Mouse (Mus musculus) c-Kit-negative CD71-positive TER-119-positive erythroid progenitor cells, embryonic 14.5 days (primary cell): ENCODE measurements around the gene 4931422A03Rik.
A peak's percentile ranks its signal among the peaks of the same experiment; 100 is the strongest.
"Not testable (repeated sequence)": the region's sequence is repeated elsewhere in the genome, so short reads cannot be mapped to it uniquely, and the experiment has no call there.

Experiments used
- DNase-seq: peaks from one replicate; pipeline ENCODE4 v3.0.0-alpha.2; 2013; ENCODE audit warnings: low read depth, low spot score

Gene 4931422A03Rik

DNA sequence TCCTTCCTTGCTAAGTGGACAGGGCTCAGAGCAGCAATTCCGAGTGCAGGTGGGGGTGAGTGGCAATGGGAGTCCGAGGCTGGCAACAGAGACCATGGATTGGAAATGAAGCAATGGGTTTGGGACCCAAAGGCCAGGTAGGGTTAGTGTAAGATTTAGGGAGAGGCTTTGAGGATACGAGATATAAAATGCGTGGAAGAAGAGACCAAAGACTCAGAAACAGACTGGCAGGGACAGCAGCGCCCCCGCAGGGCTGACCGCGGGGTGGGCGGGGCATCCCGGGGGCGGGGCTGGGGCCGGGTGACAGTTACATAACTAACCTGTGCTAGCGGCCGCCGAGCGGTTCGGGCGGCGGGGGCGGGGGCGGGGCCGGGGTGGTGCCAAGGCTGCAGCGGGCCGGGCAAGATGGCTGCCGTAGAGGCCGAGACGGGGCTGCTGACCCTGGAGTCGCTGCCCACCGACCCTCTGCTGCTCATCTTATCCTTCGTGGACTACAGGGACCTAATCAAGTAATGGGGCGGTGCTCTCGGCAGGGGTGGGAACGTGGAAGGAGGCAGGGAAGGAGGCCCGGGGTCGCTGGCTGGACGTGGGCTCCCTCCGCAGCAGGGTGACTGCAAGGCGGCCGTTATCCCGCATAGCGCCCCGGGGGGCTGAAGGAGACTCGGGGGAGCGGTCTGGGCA, 563 bp downstream of the 4931422A03Rik start, which contains the start of gene Fbxo3:
Fbxo3 (plus strand) TSS at position 264 of the 681 bp plus-strand sequence.
- peak; percentile 78 for DNase-seq

DNA sequence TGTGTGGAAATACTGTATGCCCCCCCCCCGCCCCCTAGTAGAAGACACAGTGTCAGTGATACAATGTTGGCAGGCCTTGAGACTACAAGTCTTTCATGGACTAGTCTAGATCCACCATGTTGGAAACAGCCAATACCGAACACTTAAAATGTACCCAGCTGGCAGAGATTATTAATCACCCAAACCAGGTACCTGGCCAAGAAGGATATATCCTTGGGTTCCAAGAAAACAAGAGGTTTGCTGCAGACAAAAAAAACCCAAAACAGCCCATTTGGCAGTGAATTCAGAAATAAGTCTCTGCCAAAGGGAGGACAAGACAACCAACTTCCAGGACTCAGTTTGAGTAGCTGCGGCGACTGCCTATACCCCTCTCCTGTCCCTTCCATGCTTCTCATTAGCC, 3.5 kb downstream of the 4931422A03Rik start:
- DNase-seq, result no peak

DNA sequence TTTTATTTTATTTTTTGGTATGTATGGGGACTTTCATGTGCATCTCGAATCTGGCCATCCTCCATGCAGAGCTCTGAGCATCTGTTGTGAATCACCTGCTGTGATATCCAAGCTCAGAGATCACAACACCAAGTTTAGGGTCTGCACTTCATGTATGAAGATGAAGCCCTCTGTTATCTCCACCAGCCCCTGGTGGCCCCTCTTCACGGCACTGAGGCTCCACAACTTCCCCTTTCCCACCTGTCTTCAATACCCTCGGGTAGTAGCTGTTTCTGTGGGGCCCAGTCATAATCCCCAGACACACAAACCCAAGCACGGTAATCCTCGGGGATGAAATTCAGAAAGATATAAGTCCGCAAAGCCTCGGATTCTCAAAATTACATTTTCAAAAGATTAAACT, 5.1 kb downstream of the 4931422A03Rik start:
- DNase-seq, result no peak

GRCm38 (mm10) chr2:104008853-104009252, 19.3 kb downstream of the 4931422A03Rik start:
- DNase-seq, result not testable (repeated sequence)

GRCm38 (mm10) chr2:104007793-104008519, 20.2 kb downstream of the 4931422A03Rik start:
- no peak for DNase-seq

- DNase-seq, result peak; percentile 33
Measured at GRCm38 (mm10) chr2:104002711-104003413, 25.3 kb downstream of the 4931422A03Rik start.

- no peak for DNase-seq
Measured at GRCm38 (mm10) chr2:104001861-104002260, 26.3 kb downstream of the 4931422A03Rik start.

DNA sequence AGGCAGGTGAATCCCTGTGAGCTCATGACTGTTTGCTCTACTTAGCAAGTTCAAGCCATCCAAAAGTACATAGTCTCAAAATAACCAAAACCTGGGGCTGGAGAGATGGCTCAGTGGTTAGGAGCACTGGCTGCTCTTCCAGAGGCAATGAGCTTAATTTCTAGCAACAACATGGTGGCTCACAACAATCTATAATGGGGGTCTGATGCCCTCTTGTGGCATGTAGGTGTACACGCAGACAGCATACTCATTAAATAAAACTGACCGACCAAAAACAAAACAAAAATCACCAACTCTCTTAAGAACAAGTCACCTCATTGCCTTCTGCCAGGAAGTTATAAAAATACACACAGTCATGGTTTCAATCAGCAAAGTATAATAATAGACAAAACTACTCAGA, 27.1 kb downstream of the 4931422A03Rik start:
- peak; percentile 63 for DNase-seq

DNA sequence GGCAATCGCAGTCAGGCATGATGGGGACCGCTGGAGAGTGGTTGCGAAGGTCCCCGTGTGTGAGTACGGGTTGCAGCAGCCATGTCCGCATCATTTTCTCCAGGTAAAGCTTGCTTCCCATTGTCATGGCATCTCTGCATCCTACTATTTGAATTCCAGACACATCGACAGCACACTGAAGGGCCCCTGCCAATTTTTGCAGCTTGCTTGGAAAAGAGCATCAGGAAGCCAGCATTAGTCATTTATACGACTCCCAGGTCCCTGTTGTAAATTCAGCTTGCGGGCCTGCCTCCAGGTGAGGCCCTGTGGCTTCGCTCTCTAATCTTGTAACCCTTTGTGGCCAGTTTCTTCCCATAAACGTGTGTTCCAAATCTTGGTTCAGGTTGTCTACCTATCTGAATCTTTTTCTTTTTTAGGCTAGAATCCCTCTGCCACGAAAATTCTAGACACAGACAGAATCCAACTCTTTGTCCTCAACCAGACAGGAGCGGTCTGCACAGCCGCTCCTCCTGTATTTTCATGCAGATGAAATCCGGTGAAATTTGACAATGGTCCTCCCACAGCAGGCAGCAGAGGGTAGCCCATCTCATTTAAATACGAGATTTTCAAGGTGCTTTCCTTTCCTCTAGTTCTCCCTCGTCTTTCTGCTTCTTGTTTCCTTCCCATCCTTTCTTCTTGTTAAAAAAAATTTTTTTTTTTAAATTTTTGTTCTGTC, 35.4 kb downstream of the 4931422A03Rik start:
- no peak for DNase-seq

- no peak for DNase-seq
Measured at GRCm38 (mm10) chr2:103992162-103992561, 36.0 kb downstream of the 4931422A03Rik start.

DNA sequence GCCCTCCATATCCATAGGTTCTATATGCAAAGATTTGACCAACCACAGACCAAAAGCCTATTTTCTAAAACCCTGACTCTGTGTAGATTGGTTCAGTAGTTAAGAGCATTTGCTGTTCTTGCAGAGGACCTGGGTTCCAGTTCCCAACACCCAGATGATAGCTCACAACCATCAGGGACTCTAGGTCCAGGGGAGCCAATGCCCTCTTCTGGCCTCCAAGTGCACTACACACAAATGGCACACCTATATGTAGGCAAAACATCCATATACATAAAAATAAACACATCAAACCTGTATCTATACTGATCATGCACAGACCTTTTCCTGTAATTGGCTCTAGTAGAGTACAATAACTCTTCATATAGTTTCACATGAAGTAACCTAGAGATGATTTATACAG, 36.9 kb downstream of the 4931422A03Rik start:
- DNase-seq, result no peak

DNA sequence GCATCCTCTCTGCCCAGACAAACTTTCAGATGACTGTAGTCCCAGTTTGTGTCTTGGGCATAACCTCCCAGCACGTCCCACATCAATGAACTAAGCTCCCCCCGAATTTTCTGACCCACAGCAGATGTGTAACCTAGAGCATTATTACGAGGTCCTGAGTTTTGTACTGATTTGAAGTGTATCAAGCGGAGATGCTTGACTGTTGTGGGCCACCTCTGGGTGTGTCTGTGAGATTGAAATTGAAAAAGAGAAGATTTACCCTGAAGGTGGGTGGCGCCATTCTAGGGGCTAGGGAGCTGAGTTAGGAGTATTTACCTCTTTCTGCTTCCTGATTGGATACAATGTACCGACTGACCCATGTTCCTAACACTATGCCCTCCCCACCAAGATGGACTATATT, 38.4 kb downstream of the 4931422A03Rik start:
- DNase-seq, result no peak

- not testable (repeated sequence) for DNase-seq
Measured at GRCm38 (mm10) chr2:103987595-103987994, 40.6 kb downstream of the 4931422A03Rik start.

DNA sequence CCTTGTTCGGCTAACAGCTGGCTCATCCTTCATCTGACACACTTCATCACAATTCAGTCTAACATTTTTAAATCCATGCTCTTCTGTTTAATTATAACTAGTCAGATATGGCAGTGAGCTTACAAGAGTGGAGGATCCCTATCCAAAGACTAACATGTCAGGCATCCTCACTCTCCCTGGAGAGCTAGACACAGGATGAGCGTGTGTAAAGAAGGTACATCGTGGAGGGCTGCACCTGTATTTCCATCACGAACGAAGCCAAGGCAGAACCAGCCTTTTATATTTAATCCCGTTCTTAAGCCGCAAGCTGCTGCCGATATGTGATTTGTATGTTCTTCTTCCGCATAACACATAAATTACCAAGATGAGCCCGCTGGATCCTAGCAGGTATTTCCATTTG, 45.0 kb downstream of the 4931422A03Rik start:
- DNase-seq, result no peak

DNA sequence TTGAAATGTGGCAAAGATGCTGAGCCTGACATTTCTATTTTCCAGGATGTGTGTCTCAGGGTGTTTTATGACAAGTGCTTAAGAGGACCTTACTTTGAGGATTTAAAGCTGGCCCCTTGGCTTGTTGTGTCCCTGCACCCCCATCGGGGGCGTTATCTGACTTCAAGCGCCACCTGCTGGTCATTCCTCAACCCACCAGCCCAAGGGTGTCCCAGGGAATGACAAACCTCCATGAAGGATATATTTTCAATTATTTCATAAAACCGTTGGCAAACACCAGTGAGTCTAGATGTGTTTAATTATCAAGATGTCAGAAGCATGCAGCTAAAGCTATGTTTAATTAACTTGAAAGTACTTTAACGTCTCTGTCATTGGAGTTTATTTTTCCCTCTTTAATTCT, 45.9 kb downstream of the 4931422A03Rik start:
- peak; percentile 60 for DNase-seq

DNA sequence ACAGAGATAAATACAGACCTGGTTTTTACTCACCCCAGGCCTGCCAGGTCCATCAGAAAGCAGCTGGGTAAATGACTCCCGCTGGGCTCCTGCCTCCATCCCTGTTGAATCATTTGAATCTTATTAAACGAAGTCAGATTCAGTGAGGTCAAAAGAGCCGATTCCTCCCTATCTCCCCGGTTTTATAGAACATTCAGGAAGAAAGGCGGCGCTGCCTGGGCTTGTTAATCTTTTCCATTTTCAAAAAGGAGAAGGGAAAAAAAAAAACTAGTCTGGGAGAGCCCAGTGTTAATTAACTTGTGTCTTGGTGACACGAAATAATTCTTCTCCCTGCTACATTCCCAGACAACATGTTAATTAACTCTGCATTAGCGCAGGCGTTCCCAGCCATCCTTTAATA, 50.4 kb downstream of the 4931422A03Rik start:
- DNase-seq, result no peak

GRCm38 (mm10) chr2:103977216-103977615, 50.9 kb downstream of the 4931422A03Rik start:
- DNase-seq, result no peak

- DNase-seq, result no peak
Measured at GRCm38 (mm10) chr2:103975904-103976303, 52.3 kb downstream of the 4931422A03Rik start.

DNA sequence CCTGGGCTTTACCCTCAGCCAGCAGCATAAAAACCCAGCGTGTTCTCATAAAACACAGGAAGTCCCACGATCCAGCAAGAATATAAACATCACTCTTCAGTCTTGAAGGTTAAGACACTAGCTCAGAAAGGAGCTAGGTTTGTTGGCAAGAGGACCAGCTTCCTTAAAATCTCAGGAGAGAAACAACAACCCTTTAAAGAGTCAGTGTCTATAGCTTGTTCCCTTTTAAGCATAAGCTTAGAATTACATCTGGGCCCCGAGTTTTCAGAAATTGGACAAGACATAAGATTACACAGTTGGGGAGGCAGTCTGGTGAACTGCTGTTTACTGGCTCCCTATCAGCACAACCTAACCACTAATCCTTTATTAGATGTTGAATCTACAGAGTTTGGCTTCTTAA, 56.3 kb downstream of the 4931422A03Rik start:
- no peak for DNase-seq

DNA sequence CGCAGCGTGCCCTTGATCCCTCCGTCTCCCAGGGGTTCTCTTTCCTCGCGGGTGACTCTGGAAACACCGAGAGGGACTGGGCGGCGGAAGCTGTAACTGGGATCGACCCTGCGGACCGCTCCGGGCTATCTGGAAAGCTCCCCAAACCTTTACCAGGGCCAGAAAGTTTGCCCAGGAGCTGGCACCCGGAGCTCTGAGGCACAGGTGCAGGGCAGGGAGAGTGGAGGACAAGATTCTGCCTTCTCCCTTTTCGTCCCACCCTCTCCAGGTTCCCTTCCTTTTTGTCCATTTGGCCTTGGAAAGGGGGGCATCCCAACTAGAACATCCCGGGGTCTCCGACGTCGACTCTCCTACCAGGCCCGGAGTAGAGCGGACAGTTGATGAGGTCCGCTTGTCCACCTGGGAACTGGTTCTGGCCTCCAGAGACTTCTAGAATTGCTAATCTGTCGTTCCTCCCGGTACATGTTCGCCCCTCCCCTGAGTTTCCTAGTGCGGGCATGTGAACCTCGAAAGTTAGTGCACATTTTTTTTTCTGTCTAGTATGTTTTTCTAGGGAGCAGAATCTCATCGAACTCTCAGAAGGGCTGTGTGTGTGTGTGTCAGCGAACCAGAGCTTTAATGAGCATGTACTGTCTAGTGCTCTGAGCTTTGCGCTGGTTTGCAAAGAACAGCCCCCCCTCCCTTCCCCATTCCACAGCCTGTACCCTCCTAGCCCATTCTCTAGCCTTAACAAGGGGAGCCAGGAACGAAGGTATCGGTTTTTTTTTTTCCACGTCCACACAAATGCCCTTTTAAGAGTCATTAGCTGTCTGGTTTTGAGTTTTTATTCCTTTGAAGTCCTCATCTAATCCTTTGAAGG, 57.1 kb downstream of the 4931422A03Rik start:
- no peak for DNase-seq
